Mouse (Mus musculus) liver, embryonic 12.5 days (tissue): ENCODE data around the gene Hnrnpa2b1. TPM values are rescaled to one million over a fixed set of nuclear protein-coding genes. Genes with fewer than 3 reads are reported as not detected.

Source experiments
- ATAC-seq: fragments of 200-750 bp; cut with Nextera tagmentation; 2 replicates; pipeline ENCODE4 v1.8.0; 2017; ENCODE audit warnings: moderate number of reproducible peaks, mild to moderate bottlenecking, moderate library complexity
- H3K27ac ChIP-seq: fragments of 300-500 bp; sonication (generic); 2 replicates; pipeline ENCODE4 v1.5.1; 2016; ENCODE audit warnings: mild to moderate bottlenecking
- H3K27me3 ChIP-seq: fragments of 300-500 bp; sonication (generic); replicated peaks from 2 replicates; pipeline ENCODE4 v1.6.1; 2016; ENCODE audit warnings: mild to moderate bottlenecking, moderate library complexity
- H3K36me3 ChIP-seq: fragments of 300-500 bp; sonication (generic); 2 replicates; pipeline ENCODE4 v1.6.1; 2016; ENCODE audit warnings: mild to moderate bottlenecking, moderate library complexity
- H3K4me1 ChIP-seq: fragments of 300-500 bp; sonication (generic); 2 replicates; pipeline ENCODE4 v1.6.1; 2016
- H3K4me2 ChIP-seq: fragments of 300-500 bp; sonication (generic); 2 replicates; pipeline ENCODE4 v1.6.1; 2016; ENCODE audit warnings: mild to moderate bottlenecking, moderate library complexity
- H3K4me3 ChIP-seq: fragments of 300-500 bp; sonication (generic); 2 replicates; pipeline ENCODE4 v1.5.1; 2016; ENCODE audit warnings: mild to moderate bottlenecking, moderate library complexity
- H3K9ac ChIP-seq: fragments of 300-500 bp; sonication (generic); 2 replicates; pipeline ENCODE4 v1.6.1; 2016; ENCODE audit warnings: mild to moderate bottlenecking, moderate library complexity
- H3K9me3 ChIP-seq: fragments of 300-500 bp; sonication (generic); replicated peaks from 2 replicates; pipeline ENCODE4 v1.6.1; 2016; ENCODE audit warnings: mild to moderate bottlenecking, moderate library complexity
- WGBS: fragments of 180-500 bp; shearing (Covaris S2); methylation state at CpG from one replicate; pipeline ENCODE4 v1.1.7; 2016; ENCODE audit not compliant: insufficient replicate concordance; 5-methylcytosine and 5-hydroxymethylcytosine counted together
- polyA plus RNA-seq: library from polyadenylated mRNA; unstranded; fragments of >200 nt; fragmentation: Nextera tagmentation; extraction: Ambion mirVana; gene quantifications from 2 replicates; pipeline ENCODE4 v1.2.1, GENCODE M21; 2016

Hnrnpa2b1 gene
- polyA plus RNA-seq, 1 experiment from 2014 or later: 1,236 TPM

DNA sequence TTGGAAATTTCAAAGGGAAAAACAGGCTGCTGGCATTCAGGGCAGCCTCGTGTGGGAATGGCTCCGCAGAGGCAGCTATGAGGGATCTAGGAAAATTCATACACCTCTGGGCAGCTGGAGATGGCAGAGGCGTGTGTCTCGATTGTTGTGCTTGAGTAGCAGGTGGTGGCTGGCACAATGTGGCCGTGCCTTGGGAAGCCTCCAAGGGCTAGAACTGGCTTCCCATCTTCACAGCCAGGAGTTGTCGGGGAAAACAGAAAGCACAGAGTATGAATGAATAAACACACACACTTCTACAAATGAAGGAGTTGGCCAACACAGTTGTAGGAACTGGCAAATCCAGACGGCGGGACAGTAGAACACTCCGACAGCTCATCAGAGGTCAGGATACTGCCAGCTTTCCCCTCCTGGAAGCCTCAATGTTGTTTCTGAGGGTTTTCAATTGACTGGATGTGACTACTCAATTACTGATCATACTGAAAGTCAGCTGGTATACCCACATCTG is 30.8 kb downstream of the Hnrnpa2b1 start:
- Histone ChIP-seq H3K9ac (no peak overlapping the region), H3K4me3 (no peak overlapping the region), H3K27ac (no peak overlapping the region), H3K27me3 (peaks cover 69% of the 10 kb centered on the region), H3K9me3 (no peaks in the 10 kb centered on the region), H3K4me2 (no peak overlapping the region), H3K36me3 (no peaks in the 10 kb centered on the region), H3K4me1 (0 out of 2 replicates have a peak, but pooled peaks cover 4% of the 10 kb centered on the region)
- WGBS: 72% methylated on average over 9 of the region's 9 CpGs
- ATAC-seq: no peak

DNA sequence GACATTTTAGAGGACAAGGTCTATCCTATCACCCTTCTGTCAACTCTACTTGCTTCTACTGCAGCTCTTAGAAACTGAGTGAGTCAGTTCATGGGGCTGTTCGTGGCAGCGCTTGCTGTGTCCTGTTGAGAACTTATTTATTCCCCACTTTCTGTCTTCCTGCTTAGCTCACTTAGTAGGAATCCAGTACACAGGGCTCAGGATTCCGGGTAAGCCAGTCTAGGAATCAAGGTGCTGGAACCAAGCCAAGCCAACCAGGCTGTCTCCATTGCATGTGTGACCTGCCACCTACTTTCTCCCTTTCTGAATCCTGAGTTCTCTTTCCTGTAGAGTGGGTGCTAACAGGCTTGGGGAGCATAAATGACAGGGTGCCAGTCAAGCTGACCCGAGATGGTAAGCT is 32.0 kb downstream of the Hnrnpa2b1 start:
- Histone ChIP-seq H3K4me1 (peaks cover 12% of the 10 kb centered on the region), H3K4me3 (no peak overlapping the region), H3K27me3 (peaks cover 81% of the 10 kb centered on the region), H3K9me3 (no peaks in the 10 kb centered on the region), H3K4me2 (no peak overlapping the region), H3K36me3 (no peaks in the 10 kb centered on the region), H3K27ac (no peak overlapping the region), H3K9ac (no peak overlapping the region)
- WGBS: 65% methylated on average over 4 of the region's 4 CpGs
- no peak for ATAC-seq

DNA sequence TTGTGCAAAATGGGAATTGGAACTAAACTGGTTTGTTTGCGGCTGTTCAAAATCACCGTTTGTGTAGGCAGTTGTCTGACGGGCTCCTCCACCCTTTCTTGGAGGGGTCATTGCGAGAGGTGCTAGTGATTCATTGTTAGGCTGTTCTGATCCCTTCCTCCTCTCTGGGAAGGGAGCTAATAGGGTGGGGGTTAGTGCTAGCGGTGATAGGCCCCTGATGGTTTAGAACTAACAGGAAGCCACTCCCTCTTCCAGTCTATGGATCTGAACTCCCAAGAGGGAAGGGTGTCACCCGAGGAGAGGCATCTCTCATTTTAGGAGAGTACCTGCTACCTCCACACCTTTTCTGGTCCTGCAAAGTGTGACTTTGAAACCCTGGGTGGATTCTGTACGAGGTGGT is 35.4 kb downstream of the Hnrnpa2b1 start:
- Histone ChIP-seq H3K27me3 (peaks cover 90% of the 10 kb centered on the region), H3K4me2 (no peak overlapping the region), H3K9me3 (no peaks in the 10 kb centered on the region), H3K4me1 (peaks cover 14% of the 10 kb centered on the region), H3K9ac (no peak overlapping the region), H3K36me3 (no peaks in the 10 kb centered on the region), H3K4me3 (no peak overlapping the region), H3K27ac (no peak overlapping the region)
- ATAC-seq: no peak
- WGBS: 28% methylated on average over 7 of the region's 7 CpGs

GRCm38 (mm10) chr6:51432535-51433397 is 36.9 kb downstream of the Hnrnpa2b1 start, which contains the start of gene Nfe2l3:
Gene Nfe2l3, plus strand, starts transcription at chr6:51432670.
- Histone ChIP-seq H3K4me2 (peak within 1 kb of the TSS; percentile 74), H3K4me3 (peak within 1 kb of the TSS; percentile 51), H3K9ac (peak within 1 kb of the TSS; percentile 9; the same call in 1 of the 2 replicates), H3K9me3 (no peaks in the 10 kb centered on the region), H3K4me1 (peaks cover 14% of the 10 kb centered on the region), H3K27ac (no peak within 1 kb of the TSS), H3K27me3 (peaks cover 81% of the 10 kb centered on the region), H3K36me3 (no peaks in the 10 kb centered on the region)
- ATAC-seq: peak; percentile 93
- whole genome bisulfite sequencing: 2% methylated on average over 71 of the region's 74 CpGs

- Histone ChIP-seq H3K36me3 (no peaks in the 10 kb centered on the region), H3K9ac (no peak overlapping the region), H3K4me2 (0 out of 2 replicates have a peak overlapping the region, but pooled peaks have one; percentile 2), H3K4me1 (peaks cover 23% of the 10 kb centered on the region), H3K27ac (0 out of 2 replicates have a peak overlapping the region, but pooled peaks have one; percentile 8), H3K27me3 (peaks cover 17% of the 10 kb centered on the region), H3K4me3 (no peak overlapping the region), H3K9me3 (no peaks in the 10 kb centered on the region)
- ATAC-seq: 0 out of 2 replicates have a peak, but pooled peaks have one; percentile 62
- WGBS: 41% methylated on average over 2 of the region's 2 CpGs
These were observed 45.2 kb downstream of the Hnrnpa2b1 start for GRCm38 (mm10) chr6:51424537-51424936.

DNA sequence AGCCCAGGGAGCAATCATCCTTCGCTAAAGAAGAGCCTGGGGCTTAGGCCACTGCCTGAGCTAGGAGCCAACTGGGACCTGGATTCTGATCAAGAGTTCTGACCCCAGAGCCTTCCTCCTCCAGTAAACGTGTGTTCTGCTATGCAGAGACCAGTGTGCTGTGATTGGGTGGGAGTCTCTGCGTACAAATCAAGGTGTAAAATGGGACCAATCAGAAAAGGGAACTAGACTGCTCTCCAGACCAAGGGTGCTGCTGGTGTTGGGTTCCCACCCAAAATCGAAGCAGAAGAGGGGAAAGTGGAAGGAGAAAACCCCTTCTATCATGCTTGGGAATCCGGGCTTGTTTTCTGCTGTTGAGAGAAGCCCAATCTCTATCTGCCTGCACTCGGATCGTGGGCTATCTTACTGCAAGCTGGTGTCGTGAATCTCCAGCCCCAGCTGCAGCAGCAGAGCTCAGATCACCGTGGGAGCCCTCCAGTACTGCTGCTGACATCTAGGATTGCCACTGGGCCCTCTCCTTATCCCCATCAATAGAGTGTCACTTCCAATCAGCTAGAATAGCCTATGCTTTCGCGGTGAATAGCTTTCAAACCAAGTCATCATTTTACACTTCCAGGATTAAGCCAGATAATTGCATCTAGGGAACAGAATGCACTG is 46.1 kb downstream of the Hnrnpa2b1 start:
- Histone ChIP-seq H3K9me3 (no peaks in the 10 kb centered on the region), H3K9ac (no peak overlapping the region), H3K27ac (no peak overlapping the region), H3K36me3 (no peaks in the 10 kb centered on the region), H3K4me1 (peaks cover 23% of the 10 kb centered on the region), H3K4me3 (no peak overlapping the region), H3K4me2 (no peak overlapping the region), H3K27me3 (peaks cover 15% of the 10 kb centered on the region; the same call in 1 of the 2 replicates)
- no peak for ATAC-seq
- 36% methylated on average over 11 of the region's 11 CpGs for WGBS

DNA sequence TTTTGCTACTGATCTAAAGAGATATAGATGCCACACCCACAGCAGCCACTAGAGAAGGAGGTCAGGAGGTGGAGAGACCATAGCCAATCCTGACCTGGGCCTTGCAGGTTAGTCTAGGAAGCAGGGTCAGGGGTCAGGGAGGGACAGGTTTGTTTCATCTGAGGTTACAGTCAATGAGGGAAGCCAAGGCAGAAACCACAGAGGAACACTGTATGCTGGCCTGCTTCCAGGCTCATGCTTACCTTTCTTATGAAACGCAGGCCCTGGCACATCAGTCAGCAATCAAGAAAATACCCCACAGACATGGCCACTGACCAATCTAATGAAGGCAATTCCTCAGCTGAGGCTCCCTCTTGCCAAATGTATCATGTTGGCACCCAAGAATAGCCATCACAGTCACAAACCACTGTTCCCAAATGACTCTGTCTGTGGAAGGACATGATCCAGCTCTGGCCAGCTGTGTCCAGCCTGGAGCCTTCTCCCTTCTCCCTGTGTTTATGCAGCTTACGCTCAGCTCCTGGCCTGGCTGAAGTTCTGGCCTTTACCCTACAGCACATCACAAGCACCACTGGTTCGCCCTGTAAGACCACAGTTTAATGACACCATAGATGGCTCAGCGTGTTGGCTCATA is 52.3 kb downstream of the Hnrnpa2b1 start:
- Histone ChIP-seq H3K4me1 (no peaks in the 10 kb centered on the region), H3K27me3 (peaks cover 17% of the 10 kb centered on the region), H3K9me3 (no peaks in the 10 kb centered on the region), H3K9ac (no peak overlapping the region), H3K27ac (no peak overlapping the region), H3K4me3 (no peak overlapping the region), H3K36me3 (no peaks in the 10 kb centered on the region), H3K4me2 (no peak overlapping the region)
- WGBS: 76% methylated on average over 4 of the region's 4 CpGs
- ATAC-seq: no peak

- no peak for ATAC-seq
- H3K27me3 ChIP-seq: peaks cover 12% of the 10 kb centered on the region; the same call in 1 of the 2 replicates
- H3K4me1 ChIP-seq: no peaks in the 10 kb centered on the region
- no peaks in the 10 kb centered on the region for H3K36me3 ChIP-seq
- no peaks in the 10 kb centered on the region for H3K9me3 ChIP-seq
- H3K4me2 ChIP-seq: no peak overlapping the region
- H3K27ac ChIP-seq: no peak overlapping the region
- 57% methylated on average over 1 of the region's 1 CpGs for WGBS
- H3K4me3 ChIP-seq: no peak overlapping the region
- H3K9ac ChIP-seq: no peak overlapping the region
These were observed 53.3 kb downstream of the Hnrnpa2b1 start for GRCm38 (mm10) chr6:51416433-51416832.

Other genes starting within 250 kb of the Hnrnpa2b1 start
- 0.23 and 0.29 TPM in 2 replicates for gene Nfe2l3, start 37.2 kb downstream of the Hnrnpa2b1 start, polyA plus RNA-seq
- gene Cbx3, start 466 bp upstream of the Hnrnpa2b1 start, polyA plus RNA-seq: 307 and 311 TPM in 2 replicates
- 5.2 and 5.4 TPM in 2 replicates for gene Snx10, start 54.0 kb upstream of the Hnrnpa2b1 start, polyA plus RNA-seq